Mouse (Mus musculus) kidney, postnatal 10 days (tissue): ENCODE measurements around the gene Dmp1.

Source experiments
- DNase-seq: peaks from one replicate; pipeline ENCODE4 v3.0.0; 2021; ENCODE audit warnings: mixed read lengths

Dmp1 gene

DNA sequence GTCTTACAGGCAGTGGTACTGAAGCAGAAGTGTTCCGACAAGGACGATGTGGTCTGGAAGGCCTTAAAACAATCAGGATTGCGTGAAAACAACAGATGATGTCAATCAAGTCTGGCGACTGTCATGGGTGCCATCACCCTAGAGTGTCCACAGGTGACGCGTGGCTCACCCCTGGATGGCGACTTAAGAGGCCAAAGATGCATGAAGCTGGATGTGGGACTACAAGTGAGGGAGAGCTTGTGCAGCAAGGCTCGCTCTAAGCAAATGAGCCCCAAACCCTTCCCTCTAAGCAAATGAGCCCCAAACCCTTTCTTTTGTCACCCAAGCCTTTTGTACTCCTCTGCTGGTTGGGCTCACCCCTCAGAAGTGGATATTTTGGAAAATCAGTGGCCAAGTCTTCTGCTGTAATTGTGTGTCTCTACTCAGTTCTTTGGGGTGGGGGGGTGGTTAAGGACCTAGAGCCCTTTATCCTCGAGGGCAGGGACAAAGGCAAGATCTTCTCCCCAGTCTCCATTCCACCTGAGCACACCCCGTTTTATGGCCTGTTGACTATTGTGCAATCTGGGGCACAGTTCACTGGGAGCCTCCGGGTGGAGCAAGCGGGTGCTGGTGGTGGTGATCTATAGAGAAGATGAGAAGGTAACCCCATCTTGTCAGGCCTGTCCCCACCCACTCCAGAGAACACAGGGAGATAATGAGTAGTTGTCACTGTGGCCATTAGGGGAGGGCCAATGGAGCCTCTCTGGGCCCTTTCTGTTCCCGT lies 60.8 kb downstream of the Dmp1 start:
- DNase-seq = no peak
